Mouse (Mus musculus) hindbrain, postnatal 0 days (tissue): ENCODE data around the gene Cttnbp2. TPM values are rescaled to one million over a fixed set of nuclear protein-coding genes. Genes with fewer than 3 reads are reported as not detected.

ENCODE experiments used
- ATAC-seq: fragments of 200-750 bp; cut with Nextera tagmentation; 2 replicates; pipeline ENCODE4 v1.8.0; 2017; ENCODE audit warnings: mild to moderate bottlenecking, moderate TSS enrichment, moderate library complexity
- DNase-seq: peaks from one replicate; pipeline ENCODE4 v3.0.0-alpha.2; 2015; ENCODE audit warnings: low spot score
- H3K27ac ChIP-seq: fragments of 300-500 bp; sonication (generic); 2 replicates; pipeline ENCODE4 v1.5.1; 2014; ENCODE audit warnings: mild to moderate bottlenecking
- H3K27me3 ChIP-seq: fragments of 300-500 bp; sonication (generic); 2 replicates; pipeline ENCODE4 v1.6.1; 2014; ENCODE audit warnings: low read length, mixed read lengths; ENCODE audit not compliant: insufficient read depth
- H3K36me3 ChIP-seq: fragments of 300-500 bp; sonication (generic); 2 replicates; pipeline ENCODE4 v1.6.1; 2014; ENCODE audit warnings: low read length, mixed read lengths; ENCODE audit not compliant: insufficient read depth
- H3K4me1 ChIP-seq: fragments of 300-500 bp; sonication (generic); 2 replicates; pipeline ENCODE4 v1.6.1; 2014; ENCODE audit warnings: antibody characterized with exemption, low read length, mixed read lengths; ENCODE audit not compliant: insufficient read depth
- H3K4me2 ChIP-seq: fragments of 300-500 bp; sonication (generic); 2 replicates; pipeline ENCODE4 v1.6.1; 2014; ENCODE audit warnings: low read depth, mild to moderate bottlenecking, low read length, moderate library complexity, mixed read lengths
- H3K4me3 ChIP-seq: fragments of 300-500 bp; sonication (generic); 2 replicates; pipeline ENCODE4 v1.5.1; 2014; ENCODE audit warnings: low read length
- H3K9ac ChIP-seq: fragments of 300-500 bp; sonication (generic); replicated peaks from 2 replicates; pipeline ENCODE4 v1.6.1; 2014; ENCODE audit warnings: mild to moderate bottlenecking, low read length, moderate library complexity, mixed read lengths
- H3K9me3 ChIP-seq: fragments of 300-500 bp; sonication (generic); 2 replicates; pipeline ENCODE4 v1.6.1; 2016; ENCODE audit warnings: low read length, mixed read lengths
- CTCF ChIP-seq: IDR thresholded peaks from 2 replicates; pipeline ENCODE4 v1.5.1; 2016; ENCODE audit warnings: antibody characterized with exemption, control low read depth, low read depth
- WGBS: fragments of 180-500 bp; shearing (Covaris S2); extraction: QIAGEN DNeasy Blood & Tissue Kit; methylation state at CpG from one replicate; pipeline ENCODE4 v1.1.7; 2014; 5-methylcytosine and 5-hydroxymethylcytosine counted together
- polyA plus RNA-seq: library from polyadenylated mRNA; unstranded; fragments of >200 nt; fragmentation: Nextera tagmentation; extraction: Ambion mirVana; gene quantifications from 2 replicates; pipeline ENCODE4 v1.2.1, GENCODE M21; 2015
- total RNA-seq: library from RNA; depleted of rRNA; stranded (reverse); fragments of >200 nt; gene quantifications from 2 replicates; pipeline ENCODE4 v1.2.3, GENCODE M21; 2014; rRNA removed

The Cttnbp2 gene
- total RNA-seq, result 23.1 and 24.0 TPM in 2 replicates
- polyA plus RNA-seq, result 30.8 and 37.6 TPM in 2 replicates

GRCm38 (mm10) chr6:18514480-18515352 lies at the start of gene Cttnbp2:
Gene Cttnbp2 (minus strand): TSS chr6:18514843.
- Histone ChIP-seq H3K9me3 (0 out of 2 replicates have a peak, but pooled peaks cover 2% of the 10 kb centered on the region), H3K4me1 (peaks cover 4% of the 10 kb centered on the region; the same call in 1 of the 2 replicates), H3K27ac (peak within 1 kb of the TSS; percentile 83), H3K4me2 (peak within 1 kb of the TSS; percentile 64), H3K36me3 (no peaks in the 10 kb centered on the region), H3K27me3 (no peaks in the 10 kb centered on the region), H3K9ac (peak within 1 kb of the TSS; percentile 87), H3K4me3 (peak within 1 kb of the TSS; percentile 76)
- ATAC-seq (peak; percentile 93), DNase-seq (peak; percentile 87)
- WGBS, result under 1% methylated on average over 64 of the region's 70 CpGs
- TF ChIP-seq CTCF, result no peak

- Histone ChIP-seq H3K36me3 (no peaks in the 10 kb centered on the region), H3K4me3 (no peak overlapping the region), H3K27me3 (no peaks in the 10 kb centered on the region), H3K4me2 (no peak overlapping the region), H3K9ac (no peak overlapping the region), H3K27ac (no peak overlapping the region), H3K4me1 (no peaks in the 10 kb centered on the region), H3K9me3 (no peaks in the 10 kb centered on the region)
- WGBS, result 94% methylated on average over 1 of the region's 1 CpGs
- ATAC-seq (no peak), DNase-seq (no peak)
- no peak for TF ChIP-seq CTCF
These were observed 44.4 kb upstream of the Cttnbp2 start for GRCm38 (mm10) chr6:18559019-18559418.

GRCm38 (mm10) chr6:18547516-18548465 lies 33.1 kb upstream of the Cttnbp2 start:
- Histone ChIP-seq H3K27ac (no peak overlapping the region), H3K9ac (0 out of 2 replicates have a peak overlapping the region, but pooled peaks have one; percentile 22), H3K4me2 (peak overlapping the region; percentile 51), H3K4me3 (peak overlapping the region; percentile 14), H3K4me1 (0 out of 2 replicates have a peak, but pooled peaks cover 3% of the 10 kb centered on the region), H3K9me3 (no peaks in the 10 kb centered on the region), H3K36me3 (no peaks in the 10 kb centered on the region), H3K27me3 (no peaks in the 10 kb centered on the region)
- WGBS, result 30% methylated on average over 24 of the region's 24 CpGs
- ATAC-seq (0 out of 2 replicates have a peak, but pooled peaks have one; percentile 21), DNase-seq (no peak)
- TF ChIP-seq CTCF, result no peak

- H3K9me3 ChIP-seq, result no peaks in the 10 kb centered on the region
- WGBS, result 51% methylated on average over 2 of the region's 2 CpGs
- H3K4me3 ChIP-seq, result no peak overlapping the region
- H3K4me2 ChIP-seq, result no peak overlapping the region
- DNase-seq (no peak), ATAC-seq (no peak)
- no peaks in the 10 kb centered on the region for H3K27me3 ChIP-seq
- no peak overlapping the region for H3K9ac ChIP-seq
- H3K4me1 ChIP-seq, result 0 out of 2 replicates have a peak, but pooled peaks cover 3% of the 10 kb centered on the region
- H3K36me3 ChIP-seq, result no peaks in the 10 kb centered on the region
- TF ChIP-seq CTCF, result no peak
- H3K27ac ChIP-seq, result no peak overlapping the region
These were observed 29.2 kb upstream of the Cttnbp2 start for GRCm38 (mm10) chr6:18543878-18544277.

DNA sequence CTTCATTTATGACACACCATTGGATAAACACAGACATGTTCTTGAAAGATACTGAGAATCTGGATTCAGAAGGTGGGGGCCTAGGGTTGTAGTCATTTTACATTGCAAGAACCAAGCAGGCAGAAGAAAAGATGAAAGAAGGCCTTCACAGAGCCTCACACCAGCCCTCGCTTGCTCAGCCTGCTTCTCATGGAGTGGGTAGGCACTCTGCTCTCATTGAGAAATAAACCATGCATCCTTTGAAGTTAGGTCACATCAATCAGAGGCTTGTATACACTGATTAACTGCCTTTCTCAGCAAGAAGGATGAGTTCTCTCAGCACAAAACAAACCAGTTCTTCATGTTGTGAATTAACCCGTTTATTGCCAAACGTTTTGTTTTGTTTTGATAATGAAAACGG lies 25.8 kb upstream of the Cttnbp2 start:
- H3K36me3 ChIP-seq, result no peaks in the 10 kb centered on the region
- no peaks in the 10 kb centered on the region for H3K9me3 ChIP-seq
- H3K4me1 ChIP-seq, result no peaks in the 10 kb centered on the region
- H3K9ac ChIP-seq, result no peak overlapping the region
- no peak overlapping the region for H3K4me3 ChIP-seq
- TF ChIP-seq CTCF, result no peak
- ATAC-seq (no peak), DNase-seq (no peak)
- 51% methylated on average over 4 of the region's 4 CpGs for WGBS
- H3K27ac ChIP-seq, result no peak overlapping the region
- H3K4me2 ChIP-seq, result no peak overlapping the region
- H3K27me3 ChIP-seq, result no peaks in the 10 kb centered on the region

GRCm38 (mm10) chr6:18530394-18530793 lies 15.8 kb upstream of the Cttnbp2 start:
- ATAC-seq, result no peak
- WGBS, result 90% methylated on average over 3 of the region's 3 CpGs
- H3K4me3 ChIP-seq, result no peak overlapping the region
- H3K4me1 ChIP-seq, result no peaks in the 10 kb centered on the region
- no peak for TF ChIP-seq CTCF
- no peak overlapping the region for H3K4me2 ChIP-seq
- no peaks in the 10 kb centered on the region for H3K9me3 ChIP-seq
- no peak for DNase-seq
- H3K27me3 ChIP-seq, result no peaks in the 10 kb centered on the region
- no peaks in the 10 kb centered on the region for H3K36me3 ChIP-seq
- H3K9ac ChIP-seq, result no peak overlapping the region
- no peak overlapping the region for H3K27ac ChIP-seq
